Mouse (Mus musculus): Measurements from ENCODE around the gene Pdzrn3.

DNA sequence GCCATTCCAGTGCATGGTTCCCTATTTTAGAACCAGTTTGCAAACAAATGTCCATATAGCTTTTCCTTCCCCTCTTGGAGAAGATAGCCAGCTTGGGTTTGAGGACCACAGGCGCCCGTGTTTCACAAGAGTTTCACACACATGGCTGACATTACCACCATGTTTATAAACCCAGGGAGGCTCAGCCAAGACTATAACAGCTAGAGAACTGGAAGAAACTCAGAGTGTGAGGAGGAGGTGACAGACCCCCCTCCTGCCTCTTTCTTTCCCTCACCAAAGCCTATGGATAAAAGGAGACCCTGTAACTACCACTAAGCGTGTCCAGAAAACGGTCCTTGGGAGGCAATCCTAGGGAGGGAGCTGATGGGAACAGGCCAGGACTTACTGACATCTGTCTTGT, 159.5 kb downstream of the Pdzrn3 start:
- no peak for TF ChIP-seq CHD2 (IDR thresholded peaks at IDR 0.05; ENCODE audit: low read depth, low read length)
- TF ChIP-seq ZNF384 (IDR thresholded peaks at IDR 0.05; ENCODE audit: low read depth, low read length) = no peak
- no peak for TF ChIP-seq HCFC1 (IDR thresholded peaks at IDR 0.05; ENCODE audit: borderline replicate concordance, insufficient read depth, low read length)
- no peak for TF ChIP-seq MAFK (IDR thresholded peaks at IDR 0.05; ENCODE audit: insufficient read depth, low read depth, low read length)

Data from ES-E14 (cell line).